Mouse (Mus musculus) kidney, adult 2 months (tissue): ENCODE measurements around the gene H6pd.

ENCODE experiments used
- CTCF ChIP-seq: fragments of 200-500 bp; conservative IDR thresholded peaks from 2 replicates; pipeline ENCODE4 v1.5.1; 2011; ENCODE audit warnings: low read depth, mild to moderate bottlenecking, control low read depth, low read length, moderate library complexity, mixed read lengths; ENCODE audit not compliant: insufficient read depth, insufficient read length
- POLR2A ChIP-seq: fragments of 200-500 bp; IDR thresholded peaks from one replicate; pipeline ENCODE4 v1.6.1; 2011; ENCODE audit warnings: low read depth, low read length, control low read depth

DNA sequence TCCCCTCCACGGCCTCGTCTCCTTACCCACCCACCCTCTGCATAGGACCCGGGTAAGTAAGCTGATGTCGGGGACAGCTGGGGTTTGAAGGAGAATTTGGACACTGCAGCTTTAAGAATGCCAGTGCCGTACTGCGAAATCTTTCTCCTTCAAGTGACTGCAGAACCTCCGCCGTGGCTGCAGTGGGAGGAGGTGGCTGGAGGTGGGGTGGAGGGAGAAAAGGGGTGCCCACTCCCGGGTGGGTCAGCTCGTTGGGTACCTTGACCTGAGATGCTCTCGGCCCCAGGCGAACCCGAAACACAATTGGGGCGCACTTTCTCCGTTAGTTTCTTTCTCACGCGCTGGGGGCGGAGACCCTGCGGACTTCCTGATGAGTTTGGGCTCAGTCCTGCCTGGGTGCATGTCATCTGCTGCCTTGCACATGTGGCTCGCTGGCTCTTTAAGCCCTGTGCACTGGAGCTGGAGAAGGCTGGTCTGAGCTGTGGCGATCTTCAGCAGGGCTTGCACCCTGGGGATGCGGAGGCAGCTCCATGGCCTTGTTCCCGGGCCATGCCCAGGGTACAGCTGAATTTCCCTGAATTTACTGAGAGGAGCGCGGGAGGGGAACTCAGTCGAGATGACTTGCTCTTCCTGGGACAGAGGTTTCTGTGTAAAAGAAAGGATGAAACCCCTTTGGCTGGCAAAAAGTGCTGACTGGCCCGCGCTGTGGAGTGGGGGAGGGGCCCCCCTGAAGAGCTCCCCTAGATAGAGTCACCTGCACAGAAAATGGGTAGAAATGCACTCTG is 21.8 kb upstream of the H6pd start:
- TF ChIP-seq CTCF (no peak), POLR2A (no peak)
